Mouse (Mus musculus) duodenum, adult 2 months (tissue): Measurements from ENCODE around the gene Nsun2. TPM values are rescaled to one million over a fixed set of nuclear protein-coding genes. Genes with fewer than 3 reads are reported as not detected.

Experiments
- polyA plus RNA-seq: library from polyadenylated mRNA; depleted of rRNA; stranded (reverse); fragments of >200 nt; gene quantifications from 2 replicates; pipeline ENCODE4 v1.2.3, GENCODE M21; 2012; ENCODE audit warnings: low replicate concordance; rRNA removed

Nsun2 gene
- 16.4 and 22.0 TPM in 2 replicates for polyA plus RNA-seq

DNA sequence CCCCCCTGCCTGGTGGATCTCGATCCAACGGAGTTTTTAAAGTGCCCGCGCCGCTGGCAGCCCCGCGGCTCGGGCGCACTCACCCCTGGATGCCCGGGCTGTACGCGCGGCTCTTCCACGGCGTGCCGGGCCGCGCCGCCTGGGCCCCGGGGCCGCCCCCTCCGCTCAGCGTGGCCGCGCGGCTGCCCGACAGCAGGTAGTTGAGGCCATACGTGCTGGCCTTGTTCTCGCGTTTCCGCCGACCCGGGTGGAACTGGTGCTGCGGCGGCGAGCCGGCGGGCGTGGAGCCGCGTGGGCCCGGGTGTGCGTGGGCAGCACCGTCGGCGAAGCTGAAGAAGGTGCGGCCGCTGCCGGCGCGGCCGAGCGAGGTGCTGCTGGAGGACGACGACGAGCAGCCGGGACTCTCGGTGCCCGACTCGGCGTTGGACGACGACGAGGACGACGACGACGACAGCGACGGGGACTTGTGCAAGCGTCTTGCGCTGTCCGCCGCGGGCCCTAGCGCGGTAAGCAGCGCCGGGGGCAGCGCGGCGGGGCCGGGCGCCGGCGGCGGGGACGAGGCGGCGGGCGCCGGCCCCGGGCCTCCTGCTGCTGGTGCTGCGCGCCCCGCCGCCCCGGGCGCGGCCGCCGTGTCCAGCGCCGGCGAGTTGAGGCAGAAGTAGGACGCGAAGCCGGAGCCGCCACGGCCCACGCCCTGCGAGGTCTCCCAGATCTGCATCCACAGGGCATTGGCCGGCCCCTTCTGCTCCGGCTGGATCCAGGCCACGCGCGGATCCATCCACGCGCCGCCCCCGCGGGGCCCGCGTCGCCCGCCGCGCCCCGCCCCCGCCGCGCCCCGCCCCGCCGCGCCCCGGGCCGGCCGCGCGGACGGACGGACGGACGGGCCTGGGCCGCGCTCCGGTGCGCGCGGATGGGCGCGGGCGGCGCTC lies at the start of gene Nsun2:
Gene Nsun2, plus strand, starts transcription at position 342 of the 929 bp plus-strand sequence.

DNA sequence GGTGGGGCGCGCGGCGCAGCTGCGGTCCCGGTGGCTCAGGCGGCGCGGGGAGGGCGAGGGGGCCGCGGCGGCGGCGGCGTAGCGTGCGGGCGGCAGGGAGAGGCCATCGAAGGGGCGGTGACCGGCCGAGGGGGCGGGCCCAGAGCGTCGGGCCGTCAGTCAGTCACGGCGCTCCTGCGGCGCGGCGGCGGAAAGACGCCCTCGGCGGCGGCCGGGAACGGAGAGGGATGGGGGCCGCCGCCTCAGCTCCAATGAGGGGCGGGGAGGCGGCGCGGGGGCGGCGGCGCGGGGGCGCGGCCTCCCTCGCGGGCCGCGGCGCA lies 748 bp downstream of the Nsun2 start, which contains the start of gene Tent4a:
Gene Tent4a, minus strand, starts transcription at position 284 of the 320 bp plus-strand sequence.

GRCm38 (mm10) chr13:69611398-69612174 lies 78.0 kb downstream of the Nsun2 start, which contains the start of gene Srd5a1:
Srd5a1 (minus strand) TSS chr13:69611442.

Other genes starting within 250 kb of the Nsun2 start
- 6.5 and 9.6 TPM in 2 replicates for gene Tent4a, start 871 bp downstream of the Nsun2 start, polyA plus RNA-seq
- 11.7 and 17.7 TPM in 2 replicates for gene Srd5a1, start 77.7 kb downstream of the Nsun2 start, polyA plus RNA-seq
- 0.18 and 0.57 TPM in 2 replicates for gene Ube2ql1, start 206.1 kb downstream of the Nsun2 start, polyA plus RNA-seq